Mouse (Mus musculus): ENCODE data around the gene Defb36. TPM values are rescaled to one million over a fixed set of nuclear protein-coding genes. Genes with fewer than 3 reads are reported as not detected.

The Defb36 gene
- polyA plus RNA-seq, 1 experiment, result not detected

DNA sequence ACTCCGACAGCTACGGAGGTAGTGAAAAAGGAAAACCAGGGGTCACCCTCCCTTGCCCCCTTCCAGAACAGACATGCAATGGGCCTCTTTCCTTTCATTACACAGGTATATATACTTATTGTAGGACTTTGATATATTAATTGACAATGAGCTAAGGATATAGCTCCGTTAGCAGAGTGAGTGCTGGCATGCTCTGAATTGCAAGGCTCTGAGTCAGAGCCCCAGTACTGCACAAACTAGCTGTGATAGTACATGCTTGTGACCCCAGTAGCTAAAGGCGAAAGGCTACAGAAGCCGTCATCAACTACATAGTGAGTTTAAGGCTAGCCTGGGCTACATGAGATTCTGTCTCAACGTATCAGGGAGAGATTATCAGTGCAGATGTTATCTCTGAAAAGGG lies 25.8 kb downstream of the Defb36 start:
- Histone ChIP-seq H3K4me3 (ENCODE audit: insufficient read depth, low read length) (no peak overlapping the region), H3K4me1 (ENCODE audit: control insufficient read depth, insufficient read depth, low read length) (no peaks in the 10 kb centered on the region), H3K27ac (ENCODE audit: insufficient read depth, low read length) (no peak overlapping the region)
- no peak for TF ChIP-seq CTCF (IDR thresholded peaks at IDR 0.05; ENCODE audit: extremely low read depth, insufficient read depth, low read length)
- no peak for TF ChIP-seq POLR2A (IDR thresholded peaks at IDR 0.05; ENCODE audit: extremely low read depth, insufficient read depth, low read length)

DNA sequence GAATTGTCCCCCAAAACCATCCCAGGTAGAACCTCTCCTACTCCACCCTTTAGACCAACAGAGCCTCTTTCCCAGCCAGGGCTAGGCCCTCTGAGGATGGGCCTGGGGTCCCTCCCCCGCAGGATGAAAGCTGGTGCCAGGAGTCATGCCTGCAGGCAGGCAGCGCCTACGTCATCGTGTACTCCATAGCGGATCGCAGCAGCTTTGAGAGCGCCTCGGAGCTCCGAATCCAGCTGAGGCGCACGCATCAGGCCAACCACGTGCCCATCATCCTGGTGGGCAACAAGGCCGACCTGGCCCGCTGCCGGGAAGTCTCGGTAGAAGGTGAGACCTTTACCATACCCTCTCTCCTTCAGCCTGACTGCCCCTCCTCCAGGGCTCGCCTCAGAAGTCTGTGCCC lies 29.2 kb downstream of the Defb36 start:
- no peak overlapping the region for H3K27ac ChIP-seq (ENCODE audit: insufficient read depth, low read length)
- no peak for TF ChIP-seq CTCF (IDR thresholded peaks at IDR 0.05; ENCODE audit: extremely low read depth, insufficient read depth, low read length)
- no peak for TF ChIP-seq POLR2A (IDR thresholded peaks at IDR 0.05; ENCODE audit: extremely low read depth, insufficient read depth, low read length)
- no peaks in the 10 kb centered on the region for H3K4me1 ChIP-seq (ENCODE audit: control insufficient read depth, insufficient read depth, low read length)
- H3K4me3 ChIP-seq (ENCODE audit: insufficient read depth, low read length), result no peak overlapping the region

GRCm38 (mm10) chr2:152634311-152634710 lies 30.2 kb downstream of the Defb36 start:
- Histone ChIP-seq H3K27ac (ENCODE audit: insufficient read depth, low read length) (no peak overlapping the region), H3K4me3 (ENCODE audit: insufficient read depth, low read length) (no peak overlapping the region), H3K4me1 (ENCODE audit: control insufficient read depth, insufficient read depth, low read length) (no peaks in the 10 kb centered on the region)
- no peak for TF ChIP-seq CTCF (IDR thresholded peaks at IDR 0.05; ENCODE audit: extremely low read depth, insufficient read depth, low read length)

GRCm38 (mm10) chr2:152636246-152637005 lies 32.3 kb downstream of the Defb36 start:
- Histone ChIP-seq H3K4me3 (ENCODE audit: insufficient read depth, low read length) (no peak overlapping the region), H3K4me1 (ENCODE audit: control insufficient read depth, insufficient read depth, low read length) (no peaks in the 10 kb centered on the region), H3K27ac (ENCODE audit: insufficient read depth, low read length) (no peak overlapping the region)
- no peak for TF ChIP-seq CTCF (IDR thresholded peaks at IDR 0.05; ENCODE audit: extremely low read depth, insufficient read depth, low read length)
- no peak for TF ChIP-seq POLR2A (IDR thresholded peaks at IDR 0.05; ENCODE audit: extremely low read depth, insufficient read depth, low read length)

DNA sequence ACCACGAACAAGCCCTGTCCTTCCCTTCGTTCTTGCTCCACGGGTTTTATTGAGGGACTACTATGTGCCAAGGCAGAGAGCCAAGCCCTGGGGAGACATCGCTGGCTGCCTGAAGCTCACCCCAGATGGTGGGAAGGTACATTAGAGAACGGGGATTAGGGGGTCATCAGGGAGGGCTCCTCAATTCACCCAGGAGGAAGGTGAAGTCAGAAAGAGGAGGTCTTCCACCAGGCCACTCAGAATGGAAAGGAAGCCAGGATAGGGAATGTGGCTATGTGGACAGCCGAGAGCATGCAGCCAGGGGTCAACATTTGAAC lies 32.8 kb downstream of the Defb36 start:
- TF ChIP-seq POLR2A (IDR thresholded peaks at IDR 0.05; ENCODE audit: extremely low read depth, insufficient read depth, low read length) (no peak), CTCF (IDR thresholded peaks at IDR 0.05; ENCODE audit: extremely low read depth, insufficient read depth, low read length) (no peak)
- Histone ChIP-seq H3K4me3 (ENCODE audit: insufficient read depth, low read length) (no peak overlapping the region), H3K27ac (ENCODE audit: insufficient read depth, low read length) (no peak overlapping the region), H3K4me1 (ENCODE audit: control insufficient read depth, insufficient read depth, low read length) (no peaks in the 10 kb centered on the region)

- Histone ChIP-seq H3K4me1 (ENCODE audit: control insufficient read depth, insufficient read depth, low read length) (no peaks in the 10 kb centered on the region), H3K4me3 (ENCODE audit: insufficient read depth, low read length) (no peak overlapping the region), H3K27ac (ENCODE audit: insufficient read depth, low read length) (no peak overlapping the region)
- no peak for TF ChIP-seq POLR2A (IDR thresholded peaks at IDR 0.05; ENCODE audit: extremely low read depth, insufficient read depth, low read length)
- no peak for TF ChIP-seq CTCF (IDR thresholded peaks at IDR 0.05; ENCODE audit: extremely low read depth, insufficient read depth, low read length)
Observed at GRCm38 (mm10) chr2:152637381-152637780, 33.3 kb downstream of the Defb36 start.

- TF ChIP-seq CTCF (IDR thresholded peaks at IDR 0.05; ENCODE audit: extremely low read depth, insufficient read depth, low read length) (no peak), POLR2A (IDR thresholded peaks at IDR 0.05; ENCODE audit: extremely low read depth, insufficient read depth, low read length) (no peak)
- Histone ChIP-seq H3K27ac (ENCODE audit: insufficient read depth, low read length) (no peak overlapping the region), H3K4me1 (ENCODE audit: control insufficient read depth, insufficient read depth, low read length) (no peaks in the 10 kb centered on the region), H3K4me3 (ENCODE audit: insufficient read depth, low read length) (no peak overlapping the region)
Observed at GRCm38 (mm10) chr2:152638865-152639264, 34.7 kb downstream of the Defb36 start.

DNA sequence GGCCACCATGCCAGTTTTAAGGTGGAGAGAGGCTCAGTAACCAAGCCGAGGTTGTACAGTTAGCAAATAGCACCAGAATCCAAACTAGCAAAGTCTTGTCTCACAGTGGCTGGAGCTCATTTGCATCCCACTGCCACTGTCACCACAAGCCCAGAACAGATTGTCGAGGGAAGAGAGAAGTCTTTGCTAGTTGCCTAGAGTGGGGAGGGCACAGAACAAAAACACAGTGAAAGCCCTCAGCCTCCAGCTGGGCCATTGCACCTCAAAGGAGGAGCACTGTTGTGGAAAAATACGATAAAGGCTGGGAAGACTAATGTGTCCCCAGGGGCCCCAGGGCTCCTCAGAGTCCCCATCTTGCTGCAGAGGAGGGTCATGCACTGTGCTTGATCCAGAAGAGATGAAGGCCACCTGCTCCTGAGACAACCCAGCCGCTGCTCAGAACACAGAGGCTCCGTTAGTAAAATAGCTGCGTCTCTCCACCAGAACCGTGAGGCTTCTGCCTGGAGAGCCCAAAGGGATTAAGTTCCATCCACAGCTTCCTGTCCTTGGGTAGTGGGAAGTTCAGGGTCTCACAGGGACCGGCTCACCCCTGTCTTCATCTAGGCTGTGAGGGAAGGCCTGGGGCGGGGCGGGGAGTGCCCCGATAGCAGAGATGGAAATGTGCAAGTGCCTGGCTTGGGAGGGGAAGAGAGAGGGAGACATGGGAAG lies 35.4 kb downstream of the Defb36 start:
- Histone ChIP-seq H3K4me1 (ENCODE audit: control insufficient read depth, insufficient read depth, low read length) (no peaks in the 10 kb centered on the region), H3K27ac (ENCODE audit: insufficient read depth, low read length) (no peak overlapping the region; the same call in 1 of the 2 replicates), H3K4me3 (ENCODE audit: insufficient read depth, low read length) (no peak overlapping the region)
- no peak for TF ChIP-seq CTCF (IDR thresholded peaks at IDR 0.05; ENCODE audit: extremely low read depth, insufficient read depth, low read length)
- no peak for TF ChIP-seq POLR2A (IDR thresholded peaks at IDR 0.05; ENCODE audit: extremely low read depth, insufficient read depth, low read length)

- TF ChIP-seq POLR2A (IDR thresholded peaks at IDR 0.05; ENCODE audit: extremely low read depth, insufficient read depth, low read length) (no peak), CTCF (IDR thresholded peaks at IDR 0.05; ENCODE audit: extremely low read depth, insufficient read depth, low read length) (no peak)
- Histone ChIP-seq H3K4me3 (ENCODE audit: insufficient read depth, low read length) (no peak overlapping the region), H3K27ac (ENCODE audit: insufficient read depth, low read length) (no peak overlapping the region), H3K4me1 (ENCODE audit: control insufficient read depth, insufficient read depth, low read length) (peaks cover 6% of the 10 kb centered on the region)
Observed at GRCm38 (mm10) chr2:152652901-152653620, 48.9 kb downstream of the Defb36 start.

Measured in cortical plate, adult 2 months (tissue).